Mouse (Mus musculus) forebrain, embryonic 12.5 days (tissue): ENCODE results near the gene Slc44a3. TPM values are rescaled to one million over a fixed set of nuclear protein-coding genes. Genes with fewer than 3 reads are reported as not detected.

Experiments used
- ATAC-seq: fragments of 200-750 bp; cut with Nextera tagmentation; 2 replicates; pipeline ENCODE4 v1.8.0; 2017; ENCODE audit warnings: moderate TSS enrichment; ENCODE audit not compliant: low FRiP score
- H3K27ac ChIP-seq: fragments of 300-500 bp; sonication (generic); 2 replicates; pipeline ENCODE4 v1.5.1; 2016; ENCODE audit warnings: mild to moderate bottlenecking
- H3K27me3 ChIP-seq: fragments of 300-500 bp; sonication (generic); 2 replicates; pipeline ENCODE4 v1.6.1; 2016; ENCODE audit warnings: mild to moderate bottlenecking
- H3K36me3 ChIP-seq: fragments of 300-500 bp; sonication (generic); replicated peaks from 2 replicates; pipeline ENCODE4 v1.6.1; 2016; ENCODE audit warnings: mild to moderate bottlenecking
- H3K4me1 ChIP-seq: fragments of 300-500 bp; sonication (generic); 2 replicates; pipeline ENCODE4 v1.6.1; 2016
- H3K4me2 ChIP-seq: fragments of 300-500 bp; sonication (generic); 2 replicates; pipeline ENCODE4 v1.6.1; 2016; ENCODE audit warnings: mild to moderate bottlenecking, moderate library complexity
- H3K4me3 ChIP-seq: fragments of 300-500 bp; sonication (generic); replicated peaks from 2 replicates; pipeline ENCODE4 v1.5.1; 2016; ENCODE audit warnings: mild to moderate bottlenecking
- H3K9ac ChIP-seq: fragments of 300-500 bp; sonication (generic); 2 replicates; pipeline ENCODE4 v1.6.1; 2016; ENCODE audit warnings: mild to moderate bottlenecking
- H3K9me3 ChIP-seq: fragments of 300-500 bp; sonication (generic); 2 replicates; pipeline ENCODE4 v1.6.1; 2016
- WGBS: fragments of 180-500 bp; shearing (Covaris S2); methylation state at CpG from one replicate; pipeline ENCODE4 v1.1.7; 2016; 5-methylcytosine and 5-hydroxymethylcytosine counted together
- polyA plus RNA-seq: library from polyadenylated mRNA; unstranded; fragments of >200 nt; fragmentation: Nextera tagmentation; extraction: Ambion mirVana; gene quantifications from 2 replicates; pipeline ENCODE4 v1.2.1, GENCODE M21; 2016

Slc44a3 gene
- polyA plus RNA-seq, 1 experiment from 2014 or later, result 0.97 TPM

DNA sequence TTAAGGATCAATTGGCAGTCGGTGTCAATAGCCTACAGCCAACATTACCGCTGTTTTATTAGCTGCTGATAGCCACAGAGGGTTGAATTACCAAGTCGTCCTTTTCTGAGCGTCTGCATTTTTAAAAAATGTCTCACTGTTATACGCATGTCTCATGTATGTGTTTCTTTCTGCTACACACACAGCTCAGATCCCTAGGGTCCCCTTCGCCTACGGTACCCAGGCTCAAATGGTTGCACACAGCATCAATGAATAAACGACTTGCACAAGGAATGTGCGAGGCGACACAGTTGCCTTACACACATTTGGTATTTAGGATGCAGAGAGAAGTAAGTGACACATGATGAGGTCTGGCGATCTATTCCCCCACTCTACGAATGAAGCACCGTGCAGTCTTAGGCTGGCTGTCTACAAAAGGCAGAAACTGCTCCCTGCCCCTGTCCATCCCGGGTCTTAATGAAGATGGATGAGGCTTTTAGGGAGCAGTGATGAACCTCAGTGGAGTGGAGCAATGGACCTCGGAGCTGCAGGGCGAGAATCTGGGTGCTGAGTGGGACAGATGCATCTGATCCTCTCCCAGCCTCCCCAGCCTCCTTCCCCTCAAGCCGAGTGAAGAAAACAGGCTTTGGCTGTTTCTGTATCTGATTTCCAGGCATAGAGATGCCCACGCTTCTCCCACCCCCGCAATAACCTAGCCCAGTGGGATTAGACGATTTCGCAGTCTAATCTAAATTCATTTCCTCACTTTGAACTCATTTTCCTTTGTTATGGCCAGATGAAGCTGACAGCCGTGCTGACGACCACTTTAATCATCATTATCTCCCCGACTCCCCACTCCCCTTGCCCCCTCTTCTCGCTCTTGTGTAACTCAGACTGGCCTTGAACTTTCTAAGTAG lies 48.7 kb downstream of the Slc44a3 start:
- Histone ChIP-seq H3K4me3 (no peak overlapping the region), H3K4me1 (peaks cover 47% of the 10 kb centered on the region), H3K4me2 (no peak overlapping the region; the same call in 1 of the 2 replicates), H3K27me3 (no peaks in the 10 kb centered on the region), H3K9ac (no peak overlapping the region), H3K27ac (peak overlapping the region; percentile 50; the same call in 1 of the 2 replicates), H3K36me3 (no peaks in the 10 kb centered on the region), H3K9me3 (no peaks in the 10 kb centered on the region)
- WGBS, result 69% methylated on average over 25 of the region's 25 CpGs
- ATAC-seq, result no peak

DNA sequence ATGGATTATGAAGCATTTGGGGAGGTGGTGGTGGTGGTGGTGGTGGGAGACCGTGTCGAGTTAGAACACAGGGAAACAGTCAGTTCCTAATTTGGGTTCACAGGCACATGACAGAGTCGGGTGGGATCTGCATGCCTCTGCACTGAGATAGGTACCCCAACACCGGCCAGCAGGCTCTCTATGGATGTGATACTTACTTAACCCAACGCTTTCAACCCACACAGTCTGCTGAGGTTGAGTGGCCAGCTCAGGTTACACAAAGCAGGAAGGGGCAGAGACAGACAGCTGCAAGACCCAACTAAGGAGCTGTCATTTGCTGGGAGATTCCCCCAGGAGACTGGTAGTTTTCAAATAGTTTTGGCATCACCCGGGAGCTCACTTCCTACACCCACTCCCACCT lies 50.6 kb downstream of the Slc44a3 start:
- no peaks in the 10 kb centered on the region for H3K9me3 ChIP-seq
- H3K27ac ChIP-seq, result no peak overlapping the region
- no peak overlapping the region for H3K4me3 ChIP-seq
- no peaks in the 10 kb centered on the region for H3K27me3 ChIP-seq
- ATAC-seq, result no peak
- no peak overlapping the region for H3K4me2 ChIP-seq
- H3K4me1 ChIP-seq, result peaks cover 47% of the 10 kb centered on the region
- H3K36me3 ChIP-seq, result no peaks in the 10 kb centered on the region
- 57% methylated on average over 6 of the region's 6 CpGs for WGBS
- no peak overlapping the region for H3K9ac ChIP-seq

DNA sequence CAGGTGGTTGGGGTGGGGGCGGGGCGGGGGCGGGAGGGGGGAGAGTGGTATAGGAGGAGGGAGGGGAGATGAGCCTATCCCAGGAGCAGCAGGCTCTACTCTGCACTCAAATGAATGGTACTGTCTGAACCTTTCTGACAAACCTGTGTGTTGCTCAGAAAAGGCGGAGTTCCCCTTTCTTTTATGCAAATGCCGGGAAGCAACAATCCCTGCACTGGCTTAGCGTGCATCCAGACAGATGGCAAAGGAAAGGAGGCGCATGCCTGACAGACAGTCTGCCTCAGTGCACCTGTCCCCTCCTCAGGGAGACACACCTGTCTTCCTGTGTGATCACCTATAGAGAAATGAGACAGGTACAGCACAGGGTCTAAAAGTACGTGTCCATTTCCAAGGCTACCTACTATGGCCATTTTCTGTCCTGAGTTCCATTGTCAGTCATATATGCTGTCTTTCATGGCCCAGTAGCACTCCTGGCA lies 51.2 kb downstream of the Slc44a3 start:
- Histone ChIP-seq H3K9me3 (no peaks in the 10 kb centered on the region), H3K4me1 (peaks cover 47% of the 10 kb centered on the region), H3K4me3 (no peak overlapping the region), H3K27ac (peak overlapping the region; percentile 65; the same call in 1 of the 2 replicates), H3K36me3 (no peaks in the 10 kb centered on the region), H3K9ac (no peak overlapping the region), H3K4me2 (no peak overlapping the region), H3K27me3 (no peaks in the 10 kb centered on the region)
- 51% methylated on average over 7 of the region's 8 CpGs for WGBS
- ATAC-seq, result peak; percentile 47

DNA sequence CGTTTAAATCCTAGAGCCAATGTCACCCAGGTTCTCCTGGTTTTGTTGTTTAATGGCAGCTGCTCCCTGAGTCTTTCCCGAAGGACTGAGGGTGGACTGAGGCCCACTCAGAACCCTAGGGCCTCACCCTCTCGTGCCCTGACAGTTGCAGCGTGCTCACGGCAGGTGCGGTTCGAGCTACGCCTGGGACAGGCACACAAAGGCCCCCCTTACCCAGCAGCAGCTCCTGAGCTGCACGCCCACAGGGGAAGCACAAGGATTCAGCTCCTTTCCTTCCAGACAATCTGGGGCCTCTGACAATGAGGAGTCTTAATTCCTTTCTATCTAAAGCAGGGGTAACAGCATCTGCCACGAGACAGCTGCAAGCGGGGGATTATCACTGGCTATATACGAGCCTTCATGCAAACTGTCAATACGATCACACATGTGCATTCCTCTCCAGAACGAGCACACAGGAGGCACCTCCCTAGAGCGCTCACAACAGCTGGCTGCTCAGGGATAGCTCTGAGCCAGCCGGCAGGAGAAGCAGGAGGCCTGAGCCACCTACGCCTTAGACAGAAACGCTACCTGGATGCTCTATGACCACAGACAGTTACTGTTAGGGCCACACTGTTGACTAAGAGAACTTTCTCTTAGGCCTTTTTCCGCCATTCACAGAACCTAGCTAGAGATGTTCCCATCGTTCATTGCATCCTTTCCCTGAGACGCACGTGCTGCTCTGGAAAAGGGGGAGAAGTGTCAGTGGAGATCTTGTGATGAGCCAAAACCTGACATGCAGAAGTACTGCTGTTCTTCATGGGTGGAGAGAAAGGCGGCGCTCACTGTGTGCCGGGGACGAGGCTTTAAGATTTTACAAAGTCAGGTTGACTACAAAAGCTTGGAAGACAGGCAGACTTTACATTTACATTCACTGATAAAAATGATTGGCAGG lies 51.9 kb downstream of the Slc44a3 start:
- Histone ChIP-seq H3K27ac (peak overlapping the region; percentile 65), H3K4me2 (no peak overlapping the region), H3K4me3 (no peak overlapping the region), H3K27me3 (no peaks in the 10 kb centered on the region), H3K36me3 (no peaks in the 10 kb centered on the region), H3K9me3 (no peaks in the 10 kb centered on the region), H3K4me1 (peaks cover 47% of the 10 kb centered on the region), H3K9ac (peak overlapping the region; percentile 17; the same call in 1 of the 2 replicates)
- ATAC-seq, result peak; percentile 39; the same call in 1 of the 2 replicates
- WGBS, result 33% methylated on average over 26 of the region's 26 CpGs

DNA sequence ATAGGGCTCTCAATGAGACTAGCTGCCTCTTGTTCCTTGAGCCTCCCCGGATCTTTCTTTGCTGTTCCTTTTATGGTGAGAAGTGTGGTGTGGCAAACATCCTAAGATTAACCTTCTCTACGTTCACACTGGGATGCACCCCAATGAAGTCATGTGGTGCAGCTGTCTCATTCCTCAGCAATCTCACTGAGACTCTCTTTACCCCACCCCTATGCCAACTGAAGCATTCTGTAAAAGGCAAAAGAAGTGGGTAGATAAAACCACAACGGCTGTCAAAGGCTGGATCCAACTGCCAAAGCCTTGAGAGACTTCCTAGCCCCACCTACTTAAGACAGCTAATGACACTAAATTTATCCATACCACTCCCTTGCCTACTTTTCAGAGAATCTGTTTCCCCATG lies 57.5 kb downstream of the Slc44a3 start:
- Histone ChIP-seq H3K4me3 (no peak overlapping the region), H3K27ac (no peak overlapping the region), H3K36me3 (no peaks in the 10 kb centered on the region), H3K4me1 (peaks cover 15% of the 10 kb centered on the region), H3K4me2 (no peak overlapping the region), H3K9me3 (no peaks in the 10 kb centered on the region), H3K27me3 (no peaks in the 10 kb centered on the region; the same call in 1 of the 2 replicates), H3K9ac (no peak overlapping the region)
- no peak for ATAC-seq
- WGBS, result 76% methylated on average over 3 of the region's 3 CpGs

DNA sequence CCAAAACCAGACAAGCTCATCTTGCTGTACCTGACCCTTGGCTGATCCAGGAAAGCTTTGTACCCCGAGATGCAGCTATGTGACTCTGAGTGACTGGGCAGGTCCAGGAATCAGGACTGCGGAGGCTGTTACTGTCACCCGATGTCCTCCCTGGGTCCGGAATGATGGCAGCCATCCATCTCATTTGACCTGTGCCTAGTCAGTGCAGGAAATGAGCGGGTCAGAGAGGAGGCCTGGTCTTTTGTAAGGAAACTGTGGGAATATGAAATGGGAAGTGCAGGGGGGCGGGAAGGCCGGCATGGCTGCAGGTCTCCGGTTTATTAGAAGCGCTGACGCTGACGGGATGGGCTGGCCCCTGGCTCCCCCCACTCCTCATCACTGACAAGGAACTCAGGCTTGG lies 60.5 kb downstream of the Slc44a3 start:
- Histone ChIP-seq H3K27ac (no peak overlapping the region), H3K4me3 (no peak overlapping the region), H3K9me3 (no peaks in the 10 kb centered on the region), H3K9ac (no peak overlapping the region), H3K4me1 (peaks cover 24% of the 10 kb centered on the region), H3K4me2 (no peak overlapping the region), H3K36me3 (no peaks in the 10 kb centered on the region), H3K27me3 (no peaks in the 10 kb centered on the region; the same call in 1 of the 2 replicates)
- 78% methylated on average over 11 of the region's 11 CpGs for WGBS
- ATAC-seq, result no peak

DNA sequence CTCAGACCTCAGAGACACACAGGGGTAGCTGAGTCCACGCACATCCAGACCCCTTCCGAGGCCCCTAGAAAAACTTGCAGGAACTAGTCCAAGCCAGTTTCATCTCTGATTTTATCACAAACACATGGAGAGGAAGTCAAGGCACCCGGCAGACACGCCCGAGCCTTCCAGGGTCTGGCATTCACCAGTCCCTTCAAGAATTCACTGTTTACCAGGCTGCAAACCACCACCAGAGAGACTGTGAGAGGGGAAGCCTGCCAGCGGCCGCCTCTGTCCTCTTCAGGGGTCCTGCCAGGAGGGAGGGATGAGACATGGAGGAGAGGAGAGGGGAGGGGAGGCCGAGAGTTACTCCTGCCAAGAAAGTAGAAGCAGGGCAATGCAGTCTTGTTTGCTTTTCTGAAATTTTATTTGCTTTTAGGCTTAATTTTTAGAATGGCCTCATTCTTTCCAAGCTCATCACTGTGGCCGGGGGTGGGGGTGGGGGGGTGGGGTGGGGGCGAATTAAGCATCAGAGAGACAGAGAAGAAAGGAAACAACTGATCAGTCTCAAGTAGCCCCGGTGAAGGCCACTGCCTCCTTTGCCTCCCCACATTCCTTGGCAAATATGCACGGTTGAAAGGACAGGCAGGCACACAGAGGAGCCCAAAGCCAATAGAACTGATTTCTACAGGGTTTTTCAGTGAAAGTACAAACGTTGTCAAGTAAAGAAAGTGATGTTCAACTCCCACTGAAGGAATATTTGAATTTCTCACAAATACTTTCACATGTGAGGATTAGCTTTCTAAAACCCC lies 62.8 kb downstream of the Slc44a3 start:
- no peaks in the 10 kb centered on the region for H3K36me3 ChIP-seq
- peak; percentile 66 for ATAC-seq
- H3K4me3 ChIP-seq, result no peak overlapping the region
- 4% methylated on average over 12 of the region's 13 CpGs for WGBS
- peaks cover 38% of the 10 kb centered on the region for H3K4me1 ChIP-seq
- H3K4me2 ChIP-seq, result peak overlapping the region; percentile 19
- peak overlapping the region; percentile 74 for H3K27ac ChIP-seq
- no peaks in the 10 kb centered on the region for H3K9me3 ChIP-seq
- H3K9ac ChIP-seq, result no peak overlapping the region
- H3K27me3 ChIP-seq, result no peaks in the 10 kb centered on the region; the same call in 1 of the 2 replicates

DNA sequence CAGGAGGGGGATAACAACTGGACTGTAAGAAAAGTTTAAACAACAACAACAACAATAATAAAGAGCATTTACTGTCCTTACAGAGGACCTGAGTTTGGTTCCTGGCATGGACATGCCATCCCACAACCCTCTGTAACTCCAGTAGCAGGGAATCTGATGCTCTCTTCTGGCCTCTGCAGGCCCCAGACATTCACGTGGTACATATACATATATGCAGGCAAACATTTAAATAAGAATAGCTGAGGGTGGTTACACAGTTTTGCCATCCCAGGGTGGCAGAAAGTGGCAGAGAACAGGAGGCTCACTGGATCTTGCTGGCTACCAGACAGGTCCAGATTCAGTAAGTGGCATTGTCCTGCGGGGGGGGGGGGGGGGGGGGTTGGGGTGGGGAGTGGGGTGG lies 64.1 kb downstream of the Slc44a3 start:
- H3K36me3 ChIP-seq, result no peaks in the 10 kb centered on the region
- H3K9me3 ChIP-seq, result no peaks in the 10 kb centered on the region
- H3K27ac ChIP-seq, result 0 out of 2 replicates have a peak overlapping the region, but pooled peaks have one; percentile 74
- peaks cover 46% of the 10 kb centered on the region for H3K4me1 ChIP-seq
- no peak overlapping the region for H3K4me3 ChIP-seq
- WGBS, result 18% methylated on average over 1 of the region's 2 CpGs
- H3K9ac ChIP-seq, result no peak overlapping the region
- no peaks in the 10 kb centered on the region; the same call in 1 of the 2 replicates for H3K27me3 ChIP-seq
- no peak overlapping the region for H3K4me2 ChIP-seq
- ATAC-seq, result no peak

DNA sequence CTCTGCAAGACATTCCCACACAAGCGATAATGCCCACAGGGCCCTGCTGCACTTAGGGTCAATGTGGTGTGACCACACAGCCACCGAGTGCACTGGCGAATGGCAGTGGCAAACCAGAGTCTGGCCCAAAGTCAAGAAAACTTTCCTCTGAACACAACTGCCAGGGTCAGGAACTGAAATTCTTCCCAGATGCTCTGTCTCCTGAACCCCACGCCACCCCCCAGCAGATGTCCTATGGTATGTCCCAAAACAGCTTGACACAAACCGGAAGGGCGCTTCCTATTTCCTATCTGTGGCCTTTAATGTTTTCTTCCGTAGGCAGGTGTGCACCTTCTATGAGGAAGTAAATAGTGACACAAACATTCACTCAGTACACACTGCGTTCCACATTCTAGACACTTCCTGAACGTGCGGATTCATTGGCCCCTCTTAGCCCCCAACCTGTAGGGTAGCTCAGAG lies 65.1 kb downstream of the Slc44a3 start:
- H3K4me2 ChIP-seq, result no peak overlapping the region
- H3K27me3 ChIP-seq, result no peaks in the 10 kb centered on the region; the same call in 1 of the 2 replicates
- peaks cover 49% of the 10 kb centered on the region for H3K4me1 ChIP-seq
- no peak overlapping the region for H3K9ac ChIP-seq
- H3K4me3 ChIP-seq, result no peak overlapping the region
- WGBS, result 85% methylated on average over 10 of the region's 10 CpGs
- H3K27ac ChIP-seq, result no peak overlapping the region
- no peaks in the 10 kb centered on the region for H3K9me3 ChIP-seq
- no peak for ATAC-seq
- H3K36me3 ChIP-seq, result no peaks in the 10 kb centered on the region

DNA sequence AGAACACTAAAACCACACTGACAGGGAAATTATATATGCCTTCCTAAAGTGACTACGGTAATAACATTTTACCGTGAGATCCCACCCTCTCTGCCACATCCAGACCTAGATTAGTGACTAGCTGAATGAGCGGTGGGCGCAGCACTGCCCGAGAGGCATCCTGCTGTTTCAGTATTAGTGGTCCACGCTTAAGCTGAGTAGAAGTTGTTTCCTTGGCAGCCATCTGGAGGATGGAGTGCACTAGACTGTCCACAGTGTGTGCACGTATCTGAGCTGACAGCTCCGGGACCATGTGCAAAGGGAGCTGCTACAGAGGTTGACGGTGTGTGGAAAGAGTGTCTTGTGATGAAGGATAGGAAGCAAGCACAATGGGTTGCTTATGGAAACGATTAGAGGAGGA lies 66.4 kb downstream of the Slc44a3 start:
- H3K27ac ChIP-seq, result no peak overlapping the region
- no peak overlapping the region for H3K4me2 ChIP-seq
- ATAC-seq, result no peak
- no peaks in the 10 kb centered on the region for H3K27me3 ChIP-seq
- H3K9me3 ChIP-seq, result no peaks in the 10 kb centered on the region
- no peak overlapping the region for H3K9ac ChIP-seq
- H3K4me3 ChIP-seq, result no peak overlapping the region
- peaks cover 4% of the 10 kb centered on the region; the same call in 1 of the 2 replicates for H3K36me3 ChIP-seq
- WGBS, result 69% methylated on average over 10 of the region's 10 CpGs
- H3K4me1 ChIP-seq, result peaks cover 45% of the 10 kb centered on the region

DNA sequence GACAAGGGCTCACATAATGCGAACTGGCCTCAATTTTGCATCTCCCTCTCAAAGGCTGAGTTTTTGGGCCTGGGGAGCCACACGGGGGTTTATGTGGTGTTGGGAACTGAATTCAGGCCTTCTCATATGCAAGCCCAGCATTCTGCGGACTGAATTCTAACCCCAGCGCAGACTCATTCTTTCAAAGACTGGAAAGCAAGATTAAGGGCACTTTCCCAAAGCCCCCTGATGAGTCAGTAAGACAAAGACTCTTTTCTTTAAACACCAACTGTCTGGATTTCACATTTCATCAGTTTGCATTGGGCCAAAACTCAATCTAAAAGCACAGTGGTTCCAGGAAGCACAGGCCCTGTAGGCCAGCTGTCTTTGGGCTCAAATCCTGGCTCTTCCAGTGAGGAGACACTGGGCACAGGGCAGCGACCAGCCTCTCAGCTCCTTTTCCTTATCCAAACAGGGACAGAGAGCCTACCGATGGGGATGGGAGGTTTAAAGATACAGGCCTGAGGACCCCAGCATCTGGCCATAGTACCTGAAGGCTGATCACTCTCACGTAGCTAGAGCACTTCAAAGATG lies 67.4 kb downstream of the Slc44a3 start:
- H3K4me2 ChIP-seq, result no peak overlapping the region
- H3K4me1 ChIP-seq, result peaks cover 42% of the 10 kb centered on the region
- peaks cover 14% of the 10 kb centered on the region for H3K36me3 ChIP-seq
- WGBS, result 23% methylated on average over 7 of the region's 7 CpGs
- ATAC-seq, result no peak
- H3K27ac ChIP-seq, result peak overlapping the region; percentile 65
- H3K9me3 ChIP-seq, result no peaks in the 10 kb centered on the region
- no peak overlapping the region for H3K4me3 ChIP-seq
- H3K27me3 ChIP-seq, result no peaks in the 10 kb centered on the region
- no peak overlapping the region for H3K9ac ChIP-seq
